Mouse (Mus musculus): ENCODE data around the gene Spsb3.

DNA sequence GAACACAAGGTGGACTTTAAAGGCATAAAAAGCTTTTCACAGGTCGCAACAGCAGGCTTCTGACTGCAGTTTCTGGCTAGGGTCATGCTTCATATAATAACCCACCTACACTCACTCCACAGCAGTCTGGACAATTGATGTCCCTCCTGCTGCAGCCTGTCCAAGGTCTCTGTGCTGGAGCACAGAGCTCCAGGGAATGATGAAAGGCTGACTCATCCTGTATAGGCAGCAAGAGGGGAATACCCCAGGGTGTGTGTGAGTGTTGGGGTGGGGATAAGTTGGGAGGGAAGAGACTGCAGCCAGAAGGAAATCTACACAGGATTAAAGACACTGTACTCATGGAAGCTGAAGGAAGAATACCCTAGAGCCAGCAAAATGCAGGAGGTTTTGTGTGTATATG lies 43.1 kb downstream of the Spsb3 start:
- TF ChIP-seq CTCF (IDR thresholded peaks at IDR 0.05; ENCODE audit: low read depth) = no peak
- no peak for TF ChIP-seq EP300 (IDR thresholded peaks at IDR 0.05; ENCODE audit: low read depth)
